Mouse (Mus musculus) adrenal gland, adult 18-20 months (tissue): Measurements from ENCODE around the gene Htra1. TPM values are rescaled to one million over a fixed set of nuclear protein-coding genes. Genes with fewer than 3 reads are reported as not detected.

Experiments
- DNase-seq, 2 experiments: peaks; one replicate each; pipeline ENCODE4 v3.0.0; 2021 to 2022; ENCODE audit warnings: low spot score in 2 of 2
- long read RNA-seq, 2 experiments: library from polyadenylated mRNA; stranded (forward); transcript quantifications; one replicate each; pipeline ENCODE4 v2.0.0; 2021
- total RNA-seq, 2 experiments: library from RNA; stranded (reverse); gene quantifications; 1 replicate in 1 of 2; 2 replicates in 1 of 2; pipeline ENCODE4 v1.2.3; 2021

Gene Htra1
- 10 to 100 TPM; 31.8 to 79.5 TPM for total RNA-seq
- long read RNA-seq, experiment 1, transcript Htra1-201 (9 exons, 2,041 nt), result major isoform, 122 of 128 reads
- long read RNA-seq, experiment 1, partial matches to known transcripts, result 0 of 128 reads
- long read RNA-seq, experiment 1, other reads (novel, unspliced or antisense), result 6 of 128 reads
- long read RNA-seq, experiment 2, transcript Htra1-201 (9 exons, 2,041 nt), result major isoform, 199 of 206 reads
- long read RNA-seq, experiment 2, partial matches to known transcripts, result 1 of 206 reads
- long read RNA-seq, experiment 2, other reads (novel, unspliced or antisense), result 6 of 206 reads

GRCm38 (mm10) chr7:130935793-130936471 lies at the start of gene Htra1:
Gene Htra1 (plus strand): TSS chr7:130936111.
- DNase-seq, result peak; percentile 76 to 77

GRCm38 (mm10) chr7:130886246-130886645 lies 49.7 kb upstream of the Htra1 start:
- no peak for DNase-seq

- no peak for DNase-seq
These were observed 48.0 kb upstream of the Htra1 start for GRCm38 (mm10) chr7:130887946-130888345.

DNA sequence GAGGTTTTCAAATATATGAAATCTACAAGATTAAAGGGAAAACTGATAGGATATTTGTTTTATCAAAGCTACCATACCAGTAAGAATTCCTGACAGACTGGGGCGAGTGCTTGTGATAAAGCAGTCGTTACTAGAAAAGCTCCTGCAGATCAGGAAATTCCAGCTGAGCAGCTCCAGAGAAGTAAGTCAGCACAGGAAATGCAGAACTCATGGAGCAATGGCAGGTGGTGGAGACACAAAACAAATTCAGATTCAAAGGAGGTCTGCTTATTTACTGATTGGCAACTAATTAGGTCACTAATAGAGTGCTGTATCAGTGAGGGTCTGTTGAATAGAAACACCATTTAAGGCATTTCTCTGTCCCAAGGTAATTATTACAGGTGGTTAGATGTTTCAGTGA lies 45.0 kb upstream of the Htra1 start:
- no peak for DNase-seq

DNA sequence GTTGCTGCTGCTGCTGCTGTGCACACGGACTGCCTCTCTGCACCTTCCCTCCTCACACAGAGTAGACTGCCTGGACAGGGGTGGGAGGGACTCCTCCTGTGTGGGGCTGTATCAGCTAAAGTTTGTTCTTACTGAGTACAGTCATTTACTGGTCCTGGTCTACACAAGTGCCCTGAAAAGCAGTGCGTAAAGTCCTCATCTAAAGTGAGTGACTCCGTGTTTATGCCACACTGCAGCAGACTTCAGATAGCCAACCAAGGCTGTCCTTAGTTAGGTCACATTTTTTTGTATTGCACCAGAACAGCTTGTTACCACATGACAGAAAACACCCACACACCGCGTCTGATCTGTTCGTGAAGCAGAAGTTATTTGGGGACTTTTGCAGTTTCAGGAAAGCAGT lies 42.9 kb upstream of the Htra1 start:
- no peak for DNase-seq

DNA sequence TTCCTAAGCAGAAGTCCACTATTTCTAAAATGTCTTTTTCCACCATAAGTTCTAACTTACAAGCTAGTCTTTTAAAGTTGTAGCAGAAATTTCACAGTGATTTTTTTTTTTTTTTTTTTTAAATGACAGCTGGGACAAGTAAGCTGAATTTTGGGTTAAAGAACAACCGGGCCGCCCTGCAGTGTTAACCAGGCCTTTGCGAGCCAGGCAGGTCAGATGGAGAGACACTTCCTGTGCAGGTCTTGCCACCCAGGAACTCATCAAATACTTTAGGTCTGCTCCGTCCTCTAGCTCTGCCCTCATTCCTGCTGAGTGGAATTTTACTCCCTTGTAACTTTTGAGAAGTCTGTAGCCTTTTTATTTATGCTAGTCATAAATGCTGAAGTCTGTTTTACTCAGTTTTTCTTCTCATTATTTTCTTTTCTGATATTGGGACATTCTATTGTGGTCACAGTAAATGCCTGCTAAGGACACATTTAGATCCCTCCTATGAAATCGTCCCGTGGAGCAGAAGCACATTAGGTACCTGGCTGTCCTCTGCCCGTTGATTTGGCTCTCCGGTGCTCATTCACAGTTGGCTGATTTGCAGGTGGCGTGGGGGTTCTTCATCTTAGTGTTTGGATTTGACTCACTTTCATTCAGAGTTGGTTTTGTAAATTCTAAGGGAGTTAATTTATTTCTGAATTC lies 40.8 kb upstream of the Htra1 start:
- DNase-seq, result no peak

GRCm38 (mm10) chr7:130895618-130895945 lies 40.3 kb upstream of the Htra1 start:
- DNase-seq, result no peak

DNA sequence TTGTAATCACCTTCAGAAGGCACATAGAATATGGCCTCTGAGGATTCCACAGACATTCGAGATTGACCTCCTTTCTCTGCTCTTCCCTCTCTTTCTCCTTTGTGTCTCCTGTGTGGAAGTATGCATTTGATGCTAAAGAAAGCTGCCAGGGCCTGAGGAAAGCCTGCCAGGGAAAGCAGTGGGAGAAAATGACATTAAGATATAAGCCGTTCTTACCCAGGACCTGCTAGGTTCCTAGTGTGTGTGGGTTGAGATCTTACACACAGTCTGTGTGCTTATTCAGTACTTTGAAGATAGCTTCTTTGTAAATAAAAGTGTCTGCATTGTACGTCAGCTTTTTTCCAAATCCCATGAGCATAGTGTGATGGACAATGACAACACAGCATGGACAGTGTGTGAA lies 39.8 kb upstream of the Htra1 start:
- DNase-seq, result no peak

GRCm38 (mm10) chr7:130897201-130897600 lies 38.7 kb upstream of the Htra1 start:
- DNase-seq, result no peak

GRCm38 (mm10) chr7:130898373-130898772 lies 37.5 kb upstream of the Htra1 start:
- DNase-seq, result no peak

GRCm38 (mm10) chr7:130900233-130900848 lies 35.6 kb upstream of the Htra1 start:
- DNase-seq, result no peak

DNA sequence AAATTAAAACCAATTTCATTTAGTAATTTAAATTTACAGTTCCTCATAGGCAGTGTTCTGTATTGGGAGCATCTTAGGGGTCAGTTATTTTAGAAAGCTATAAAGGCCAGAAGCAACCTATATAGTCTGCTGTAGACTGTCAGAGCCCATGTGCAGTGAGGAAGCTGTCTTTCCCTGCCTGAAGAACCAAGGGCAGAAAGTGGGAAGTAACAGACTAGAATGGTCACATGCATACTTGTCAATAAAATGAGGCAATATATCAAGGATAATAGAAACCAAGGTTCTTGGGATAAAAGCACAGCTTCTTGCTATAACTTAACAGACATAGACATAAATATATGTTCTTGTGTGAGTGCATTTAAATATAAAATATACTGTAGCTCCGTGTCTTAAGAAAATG lies 33.0 kb upstream of the Htra1 start:
- DNase-seq, result no peak

- DNase-seq, result no peak
These were observed 32.3 kb upstream of the Htra1 start for GRCm38 (mm10) chr7:130903505-130904074.

- DNase-seq, result no peak
These were observed 31.1 kb upstream of the Htra1 start for GRCm38 (mm10) chr7:130904571-130905365.

DNA sequence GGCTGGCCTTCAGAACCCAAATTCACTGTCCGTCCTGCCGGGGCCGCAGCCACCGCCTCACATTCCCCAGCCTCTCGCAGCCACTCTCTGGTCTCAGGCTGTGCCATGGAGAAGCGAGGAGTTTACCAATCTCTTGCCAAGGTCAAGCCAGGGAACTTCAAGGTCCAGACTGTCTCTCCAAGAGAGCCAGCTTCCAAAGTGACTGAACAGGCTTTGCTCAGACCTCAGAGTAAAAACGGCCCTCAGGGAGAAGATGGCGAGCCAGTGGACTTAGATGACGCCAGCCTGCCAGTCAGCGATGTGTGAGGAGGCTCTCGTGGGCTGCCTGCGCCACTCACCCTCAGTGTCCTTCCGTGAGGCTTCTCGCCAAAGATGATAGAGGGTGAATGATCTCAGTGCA lies 25.1 kb upstream of the Htra1 start:
- DNase-seq, result peak; percentile 40 to 43

- DNase-seq, result no peak
These were observed 21.1 kb upstream of the Htra1 start for GRCm38 (mm10) chr7:130914693-130915363.

DNA sequence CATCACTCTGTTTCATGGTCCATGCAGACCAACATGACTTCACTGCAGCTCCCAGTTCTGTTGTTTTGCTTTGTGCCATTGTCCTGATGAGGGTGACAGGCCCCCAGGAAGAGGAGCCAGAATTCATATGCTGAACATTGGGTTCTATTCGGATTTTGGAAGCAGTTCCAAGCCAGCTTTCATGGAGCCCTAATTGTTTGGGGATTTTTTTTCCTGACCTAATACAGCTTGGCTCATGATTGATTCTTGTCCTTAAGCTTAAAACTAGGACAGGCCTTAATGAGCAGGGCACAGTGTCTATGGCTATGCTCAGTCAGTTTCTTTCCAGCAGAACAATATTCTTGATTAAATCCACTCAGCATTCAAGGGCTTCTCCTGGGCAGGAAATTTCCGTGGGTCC lies 17.7 kb upstream of the Htra1 start:
- no peak for DNase-seq

DNA sequence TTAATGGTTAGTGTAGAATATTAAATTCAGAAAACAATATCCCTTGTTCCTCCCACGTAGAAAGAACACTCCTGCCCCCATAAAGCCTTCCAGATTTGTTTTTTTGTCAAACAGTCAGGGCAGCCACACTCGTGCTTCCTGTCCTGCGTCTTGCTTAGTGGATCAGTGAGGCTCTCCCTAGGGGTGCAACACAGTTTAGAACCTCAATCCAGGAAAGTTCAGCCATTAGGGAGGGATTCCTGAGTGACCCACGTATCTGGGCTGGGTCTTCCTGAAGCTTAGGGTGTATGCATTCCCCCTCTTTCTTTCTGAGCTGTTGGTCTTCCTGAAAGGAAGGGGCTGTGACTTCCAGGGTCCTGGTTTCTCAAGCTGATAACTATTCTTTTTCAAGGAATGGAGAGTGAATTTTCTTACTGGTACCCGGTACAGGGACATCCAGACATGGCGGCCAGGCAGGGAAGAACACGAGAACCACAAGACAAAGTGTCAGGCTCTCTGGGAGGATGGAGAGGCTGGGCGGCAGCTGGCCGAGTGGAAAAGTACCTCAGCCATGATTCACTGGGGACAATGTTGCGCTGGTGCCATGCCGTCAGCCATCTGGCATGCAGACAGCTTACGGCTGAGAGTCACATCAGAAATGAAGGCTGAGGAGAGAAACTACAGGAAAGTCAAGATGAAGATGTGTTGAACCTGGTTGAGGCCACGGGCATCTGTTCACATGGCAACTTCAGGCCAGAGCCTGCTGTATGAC lies 12.8 kb upstream of the Htra1 start:
- DNase-seq, result peak; percentile 39 to 58

DNA sequence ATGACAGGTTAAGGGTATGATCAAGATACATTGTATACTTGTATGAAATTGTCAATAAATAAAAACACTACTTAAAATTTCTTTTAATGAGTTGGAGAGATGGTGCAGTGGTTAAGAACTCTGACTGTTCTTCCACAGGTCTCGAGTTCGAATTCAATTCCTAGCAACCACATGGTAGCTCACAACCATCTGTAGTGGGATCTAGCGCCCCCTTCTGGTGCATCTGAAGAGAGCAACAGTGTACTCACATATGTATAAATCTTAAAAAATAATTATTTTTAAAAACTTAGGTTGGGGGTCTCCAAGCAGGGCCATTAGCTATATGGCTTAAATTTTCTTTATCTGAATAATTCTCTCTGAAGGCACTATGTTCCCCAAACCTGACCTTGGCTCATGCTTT lies 5.5 kb upstream of the Htra1 start:
- DNase-seq, result no peak
